Mouse (Mus musculus) skeletal muscle tissue, postnatal 0 days (tissue): ENCODE data around the gene Gm9112. TPM values are rescaled to one million over a fixed set of nuclear protein-coding genes. Genes with fewer than 3 reads are reported as not detected.

Experiments
- polyA plus RNA-seq: library from polyadenylated mRNA; unstranded; fragments of >200 nt; fragmentation: Nextera tagmentation; extraction: Ambion mirVana; gene quantifications from 2 replicates; pipeline ENCODE4 v1.2.1, GENCODE M21; 2015

The Gm9112 gene
- polyA plus RNA-seq: not detected in 2 replicates

DNA sequence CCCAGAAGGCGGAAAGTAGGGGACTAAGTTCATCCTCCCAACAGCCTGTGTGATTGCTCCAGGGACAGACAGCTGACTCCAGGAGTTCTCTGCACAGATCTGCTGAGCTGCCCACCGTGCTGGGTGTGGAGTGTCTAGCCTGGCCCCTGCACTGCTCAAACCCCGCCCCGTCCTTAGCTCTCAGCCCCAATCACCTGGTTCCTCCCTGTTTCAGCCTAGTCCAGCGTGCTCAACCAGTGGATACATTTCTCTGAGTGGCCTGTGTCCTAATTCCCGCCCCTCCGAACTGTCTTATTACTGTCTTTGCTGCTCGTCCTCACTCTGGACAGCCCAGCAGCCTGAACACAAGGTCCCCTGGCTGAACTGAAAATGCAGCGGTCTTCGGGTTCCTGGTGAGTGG, at the start of gene Gm9112, which contains the start of gene Dmrtc1b:
Gm9112 (minus strand) TSS at position 101 of the 400 bp plus-strand sequence.
Dmrtc1b (plus strand) TSS at position 331 of the 400 bp plus-strand sequence.

GRCm38 (mm10) chrX:102686872-102687271, 20.6 kb downstream of the Gm9112 start, which contains the start of gene Gm3880:
Gene Gm3880 (minus strand): TSS chrX:102686972.

Other genes starting within 250 kb of the Gm9112 start
- gene Hdac8, start 202.3 kb downstream of the Gm9112 start, polyA plus RNA-seq: 2.7 and 3.9 TPM in 2 replicates
- 11.5 and 13.8 TPM in 2 replicates for gene Phka1, start 63.4 kb downstream of the Gm9112 start, polyA plus RNA-seq
- not detected in 2 replicates for gene Gm3880, start 20.7 kb downstream of the Gm9112 start, polyA plus RNA-seq
- gene Dmrtc1b, start 230 bp upstream of the Gm9112 start, polyA plus RNA-seq: not detected in 2 replicates
- not detected in 2 replicates for gene Dmrtc1c1, start 95.3 kb upstream of the Gm9112 start, polyA plus RNA-seq
- gene Dmrtc1c2, start 147.0 kb upstream of the Gm9112 start, polyA plus RNA-seq: not detected in 2 replicates
- gene 1700031F05Rik, start 160.3 kb upstream of the Gm9112 start, polyA plus RNA-seq: not detected in 2 replicates
- not detected in 2 replicates for gene Dmrtc1a, start 201.1 kb upstream of the Gm9112 start, polyA plus RNA-seq
- not detected in 2 replicates for gene 1700011M02Rik, start 201.3 kb upstream of the Gm9112 start, polyA plus RNA-seq
- not detected in 2 replicates for gene 1700018G05Rik, start 220.7 kb upstream of the Gm9112 start, polyA plus RNA-seq